Mouse (Mus musculus) heart, embryonic 10.5 days (tissue): Measurements from ENCODE around the gene Plekhm3. TPM values are rescaled to one million over a fixed set of nuclear protein-coding genes. Genes with fewer than 3 reads are reported as not detected.

Experiments used
- DNase-seq: peaks from one replicate; pipeline ENCODE4 v3.0.0-alpha.2; 2017; ENCODE audit warnings: low spot score
- H3K27ac ChIP-seq: fragments of 300-500 bp; sonication (generic); 2 replicates; pipeline ENCODE4 v1.5.1; 2016; ENCODE audit warnings: mild to moderate bottlenecking
- H3K27me3 ChIP-seq: fragments of 300-500 bp; sonication (generic); 2 replicates; pipeline ENCODE4 v1.6.1; 2016; ENCODE audit warnings: mild to moderate bottlenecking; ENCODE audit not compliant: poor library complexity, insufficient read depth, severe bottlenecking
- H3K36me3 ChIP-seq: fragments of 300-500 bp; sonication (generic); 2 replicates; pipeline ENCODE4 v1.6.1; 2016; ENCODE audit warnings: mild to moderate bottlenecking, moderate library complexity
- H3K4me1 ChIP-seq: fragments of 300-500 bp; sonication (generic); 2 replicates; pipeline ENCODE4 v1.6.1; 2016; ENCODE audit warnings: mild to moderate bottlenecking
- H3K4me3 ChIP-seq: fragments of 300-500 bp; sonication (generic); 2 replicates; pipeline ENCODE4 v1.5.1; 2016; ENCODE audit warnings: mild to moderate bottlenecking, moderate library complexity
- H3K9me3 ChIP-seq: fragments of 300-500 bp; sonication (generic); 2 replicates; pipeline ENCODE4 v1.6.1; 2016; ENCODE audit warnings: mild to moderate bottlenecking, moderate library complexity
- WGBS: fragments of 180-500 bp; shearing (Covaris S2); methylation state at CpG from one replicate; pipeline ENCODE4 v1.1.7; 2016; 5-methylcytosine and 5-hydroxymethylcytosine counted together
- polyA plus RNA-seq: library from polyadenylated mRNA; unstranded; fragments of >200 nt; fragmentation: Nextera tagmentation; extraction: Ambion mirVana; gene quantifications from 2 replicates; pipeline ENCODE4 v1.2.1, GENCODE M21; 2016

The Plekhm3 gene
- polyA plus RNA-seq, 1 experiment from 2014 or later: 9.3 TPM

- H3K27me3 ChIP-seq: no peaks in the 10 kb centered on the region
- H3K9me3 ChIP-seq: no peaks in the 10 kb centered on the region
- 0 out of 2 replicates have a peak, but pooled peaks cover 3% of the 10 kb centered on the region for H3K36me3 ChIP-seq
- H3K4me3 ChIP-seq: no peak overlapping the region
- no peak overlapping the region for H3K27ac ChIP-seq
- DNase-seq: no peak
- H3K4me1 ChIP-seq: peaks cover 11% of the 10 kb centered on the region
- WGBS: 85% methylated on average over 2 of the region's 2 CpGs
Measured at GRCm38 (mm10) chr1:64887502-64888203, 69.0 kb downstream of the Plekhm3 start.

GRCm38 (mm10) chr1:64886718-64887117 is 69.9 kb downstream of the Plekhm3 start:
- no peak for DNase-seq
- Histone ChIP-seq H3K36me3 (0 out of 2 replicates have a peak, but pooled peaks cover 3% of the 10 kb centered on the region), H3K27me3 (no peaks in the 10 kb centered on the region), H3K9me3 (no peaks in the 10 kb centered on the region), H3K27ac (no peak overlapping the region), H3K4me1 (peaks cover 11% of the 10 kb centered on the region), H3K4me3 (no peak overlapping the region)
- 88% methylated on average over 6 of the region's 6 CpGs for WGBS

GRCm38 (mm10) chr1:64885328-64885727 is 71.3 kb downstream of the Plekhm3 start:
- no peak for DNase-seq
- Histone ChIP-seq H3K9me3 (no peaks in the 10 kb centered on the region), H3K27me3 (no peaks in the 10 kb centered on the region), H3K4me3 (no peak overlapping the region), H3K4me1 (peaks cover 11% of the 10 kb centered on the region), H3K27ac (no peak overlapping the region), H3K36me3 (0 out of 2 replicates have a peak, but pooled peaks cover 3% of the 10 kb centered on the region)
- WGBS: 71% methylated on average over 3 of the region's 3 CpGs

GRCm38 (mm10) chr1:64884007-64884406 is 72.6 kb downstream of the Plekhm3 start:
- peaks cover 14% of the 10 kb centered on the region for H3K4me1 ChIP-seq
- H3K36me3 ChIP-seq: 0 out of 2 replicates have a peak, but pooled peaks cover 3% of the 10 kb centered on the region
- no peak for DNase-seq
- H3K27ac ChIP-seq: peak overlapping the region; percentile 53; the same call in 1 of the 2 replicates
- no peak overlapping the region for H3K4me3 ChIP-seq
- whole genome bisulfite sequencing: 25% methylated on average over 6 of the region's 6 CpGs
- no peaks in the 10 kb centered on the region for H3K27me3 ChIP-seq
- no peaks in the 10 kb centered on the region for H3K9me3 ChIP-seq

- Histone ChIP-seq H3K36me3 (0 out of 2 replicates have a peak, but pooled peaks cover 6% of the 10 kb centered on the region), H3K4me1 (peaks cover 25% of the 10 kb centered on the region), H3K9me3 (no peaks in the 10 kb centered on the region), H3K27me3 (no peaks in the 10 kb centered on the region), H3K27ac (no peak overlapping the region), H3K4me3 (no peak overlapping the region)
- 83% methylated on average over 3 of the region's 3 CpGs for WGBS
- DNase-seq: no peak
Measured at GRCm38 (mm10) chr1:64880613-64881012, 76.0 kb downstream of the Plekhm3 start.

- Histone ChIP-seq H3K27me3 (no peaks in the 10 kb centered on the region), H3K27ac (no peak overlapping the region), H3K4me3 (no peak overlapping the region), H3K9me3 (no peaks in the 10 kb centered on the region), H3K4me1 (peaks cover 16% of the 10 kb centered on the region), H3K36me3 (0 out of 2 replicates have a peak, but pooled peaks cover 6% of the 10 kb centered on the region)
- WGBS: 25% methylated on average over 12 of the region's 12 CpGs
- DNase-seq: no peak
Measured at GRCm38 (mm10) chr1:64878795-64879240, 77.8 kb downstream of the Plekhm3 start.

GRCm38 (mm10) chr1:64876276-64876675 is 80.3 kb downstream of the Plekhm3 start:
- peak overlapping the region; percentile 39; the same call in 1 of the 2 replicates for H3K27ac ChIP-seq
- H3K36me3 ChIP-seq: 0 out of 2 replicates have a peak, but pooled peaks cover 3% of the 10 kb centered on the region
- no peaks in the 10 kb centered on the region for H3K27me3 ChIP-seq
- DNase-seq: no peak
- WGBS: 58% methylated on average over 3 of the region's 3 CpGs
- H3K4me1 ChIP-seq: peaks cover 14% of the 10 kb centered on the region
- H3K4me3 ChIP-seq: no peak overlapping the region
- H3K9me3 ChIP-seq: no peaks in the 10 kb centered on the region

GRCm38 (mm10) chr1:64875712-64876111 is 80.9 kb downstream of the Plekhm3 start:
- no peak overlapping the region for H3K4me3 ChIP-seq
- peak overlapping the region; percentile 39 for H3K27ac ChIP-seq
- 75% methylated on average over 5 of the region's 5 CpGs for WGBS
- no peak for DNase-seq
- no peaks in the 10 kb centered on the region for H3K27me3 ChIP-seq
- H3K4me1 ChIP-seq: peaks cover 14% of the 10 kb centered on the region
- H3K36me3 ChIP-seq: 0 out of 2 replicates have a peak, but pooled peaks cover 3% of the 10 kb centered on the region
- H3K9me3 ChIP-seq: no peaks in the 10 kb centered on the region

GRCm38 (mm10) chr1:64875156-64875555 is 81.5 kb downstream of the Plekhm3 start:
- Histone ChIP-seq H3K27ac (no peak overlapping the region), H3K4me1 (peaks cover 14% of the 10 kb centered on the region), H3K9me3 (no peaks in the 10 kb centered on the region), H3K4me3 (no peak overlapping the region), H3K36me3 (0 out of 2 replicates have a peak, but pooled peaks cover 3% of the 10 kb centered on the region), H3K27me3 (no peaks in the 10 kb centered on the region)
- no peak for DNase-seq
- WGBS: 79% methylated on average over 1 of the region's 1 CpGs

GRCm38 (mm10) chr1:64871956-64872355 is 84.7 kb downstream of the Plekhm3 start:
- 83% methylated on average over 5 of the region's 5 CpGs for WGBS
- H3K4me3 ChIP-seq: no peak overlapping the region

GRCm38 (mm10) chr1:64867684-64868083 is 88.9 kb downstream of the Plekhm3 start:
- WGBS: 52% methylated on average over 4 of the region's 4 CpGs
- no peak overlapping the region for H3K4me3 ChIP-seq
- H3K27ac ChIP-seq: 0 out of 2 replicates have a peak overlapping the region, but pooled peaks have one; percentile 29
- H3K9me3 ChIP-seq: no peaks in the 10 kb centered on the region
- no peak for DNase-seq
- no peaks in the 10 kb centered on the region for H3K36me3 ChIP-seq
- no peaks in the 10 kb centered on the region for H3K27me3 ChIP-seq
- peaks cover 9% of the 10 kb centered on the region for H3K4me1 ChIP-seq

More at GRCm38 (mm10) chr1:64871956-64872355, 84.7 kb downstream of the Plekhm3 start:
- Histone ChIP-seq H3K27me3 (no peaks in the 10 kb centered on the region), H3K27ac (no peak overlapping the region), H3K9me3 (no peaks in the 10 kb centered on the region), H3K4me1 (peaks cover 10% of the 10 kb centered on the region), H3K36me3 (0 out of 2 replicates have a peak, but pooled peaks cover 2% of the 10 kb centered on the region)
- no peak for DNase-seq

- H3K36me3 ChIP-seq: no peaks in the 10 kb centered on the region
- peaks cover 9% of the 10 kb centered on the region for H3K4me1 ChIP-seq
- no peak for DNase-seq
- H3K27ac ChIP-seq: no peak overlapping the region
- H3K4me3 ChIP-seq: no peak overlapping the region
- H3K27me3 ChIP-seq: no peaks in the 10 kb centered on the region
- 68% methylated on average over 1 of the region's 1 CpGs for WGBS
- H3K9me3 ChIP-seq: no peaks in the 10 kb centered on the region
Measured at GRCm38 (mm10) chr1:64866140-64866539, 90.5 kb downstream of the Plekhm3 start.

GRCm38 (mm10) chr1:64860235-64860920 is 96.2 kb downstream of the Plekhm3 start:
- Histone ChIP-seq H3K27ac (no peak overlapping the region), H3K4me3 (no peak overlapping the region), H3K36me3 (no peaks in the 10 kb centered on the region), H3K9me3 (no peaks in the 10 kb centered on the region), H3K4me1 (no peaks in the 10 kb centered on the region), H3K27me3 (no peaks in the 10 kb centered on the region)
- no peak for DNase-seq
- 89% methylated on average over 11 of the region's 11 CpGs for WGBS
